Mouse (Mus musculus) MEL (cell line): ENCODE data around the gene Ncf4.
"Not testable (repeated sequence)": the region's sequence is repeated elsewhere in the genome, so short reads cannot be mapped to it uniquely, and the experiment has no call there.

Experiments used
- CTCF ChIP-seq, 3 experiments: IDR thresholded peaks in 2 of 3; conservative IDR thresholded peaks in 1 of 3; 2 replicates each; pipeline ENCODE4 v1.5.1; 2011 to 2012; ENCODE audit warnings: low read length in 3 of 3, low read depth in 2 of 3, mild to moderate bottlenecking in 2 of 3, improper control_type of control experiment in 1 of 3, inconsistent platforms in 1 of 3, mixed read lengths in 1 of 3, moderate library complexity in 1 of 3; ENCODE audit not compliant: control insufficient read depth in 1 of 3, insufficient read depth in 1 of 3, poor library complexity in 1 of 3, severe bottlenecking in 1 of 3
- EP300 ChIP-seq, 2 experiments: IDR thresholded peaks; 2 replicates each; pipeline ENCODE4 v1.6.1; 2011; ENCODE audit warnings: improper control_type of control experiment in 2 of 2, low read length in 2 of 2, low read depth in 1 of 2, mild to moderate bottlenecking in 1 of 2
- MYC ChIP-seq: IDR thresholded peaks from 2 replicates; pipeline ENCODE4 v1.6.1; 2011; ENCODE audit warnings: low read depth, mild to moderate bottlenecking, low read length, improper control_type of control experiment, moderate library complexity
- POLR2A ChIP-seq, 2 experiments: IDR thresholded peaks; 2 replicates each; pipeline ENCODE4 v1.6.1; 2011 to 2012; ENCODE audit warnings: low read length in 2 of 2, mild to moderate bottlenecking in 2 of 2, control low read depth in 1 of 2, improper control_type of control experiment in 1 of 2, low read depth in 1 of 2, moderate library complexity in 1 of 2; ENCODE audit not compliant: control insufficient read depth in 1 of 2, insufficient read depth in 1 of 2, poor library complexity in 1 of 2

DNA sequence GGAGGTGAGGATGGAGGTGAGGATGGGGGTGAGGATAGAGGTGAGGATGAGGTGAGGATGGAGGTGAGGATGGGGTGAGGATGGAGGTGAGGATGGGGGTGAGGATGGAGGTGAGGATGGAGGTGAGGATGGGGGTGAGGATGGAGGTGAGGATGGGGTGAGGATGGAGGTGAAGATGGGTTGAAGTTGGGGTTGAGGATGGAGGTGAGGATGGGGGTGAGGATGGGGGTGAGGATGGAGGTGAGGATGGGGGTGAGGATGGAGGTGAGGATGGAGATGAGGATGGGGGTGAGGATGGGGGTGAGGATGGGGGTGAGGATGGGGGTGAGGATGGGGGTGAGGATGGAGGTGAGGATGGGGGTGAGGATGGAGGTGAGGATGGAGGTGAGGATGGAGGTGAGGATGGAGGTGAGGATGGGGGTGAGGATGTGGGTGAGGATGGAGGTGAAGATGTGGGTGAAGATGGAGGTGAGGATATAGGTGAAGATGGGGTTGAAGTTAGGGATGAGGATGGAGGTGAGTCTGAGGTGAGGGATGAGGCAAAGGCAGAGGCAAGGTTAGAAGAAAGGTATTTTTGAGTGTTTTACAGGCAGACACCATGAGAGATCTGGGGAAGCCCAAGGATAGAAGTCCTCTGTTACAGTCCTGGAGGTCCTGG lies 12.1 kb downstream of the Ncf4 start:
- TF ChIP-seq CTCF (IDR thresholded peaks at IDR 0.05 in 2 of 3, conservative IDR thresholded peaks at IDR 0.05 in 1 of 3; ENCODE audit: control insufficient read depth in 1 of 3, insufficient read depth in 1 of 3, low read depth in 2 of 3, low read length in 3 of 3, poor library complexity in 1 of 3, severe bottlenecking in 1 of 3); POLR2A (IDR thresholded peaks at IDR 0.05; ENCODE audit: control insufficient read depth in 1 of 2, insufficient read depth in 1 of 2, low read depth in 1 of 2, low read length in 2 of 2, poor library complexity in 1 of 2); MYC; EP300 (IDR thresholded peaks at IDR 0.05; ENCODE audit: low read depth in 1 of 2, low read length in 2 of 2): not testable (repeated sequence)
